Mouse (Mus musculus) thymus, adult 2 months (tissue): Measurements from ENCODE around the gene Nav3.

ENCODE experiments used
- CTCF ChIP-seq: fragments of 200-500 bp; IDR thresholded peaks from 2 replicates; pipeline ENCODE4 v1.5.1; 2012; ENCODE audit warnings: mild to moderate bottlenecking, control low read depth, low read length, moderate library complexity, borderline replicate concordance; ENCODE audit not compliant: control insufficient read depth, poor library complexity, insufficient read depth; ENCODE audit errors: extremely low read depth
- POLR2A ChIP-seq: fragments of 200-500 bp; IDR thresholded peaks from 2 replicates; pipeline ENCODE4 v1.6.1; 2012; ENCODE audit warnings: mild to moderate bottlenecking, low read length, control low read depth, moderate library complexity; ENCODE audit not compliant: control insufficient read depth, poor library complexity, insufficient read depth; ENCODE audit errors: extremely low read depth

GRCm38 (mm10) chr10:109861275-109861674 is 594.7 kb downstream of the Nav3 start:
- TF ChIP-seq POLR2A (no peak), CTCF (no peak)
